Comparison of ENCODE assay signal across 11 mouse cellular contexts in the genomic region with DNA sequence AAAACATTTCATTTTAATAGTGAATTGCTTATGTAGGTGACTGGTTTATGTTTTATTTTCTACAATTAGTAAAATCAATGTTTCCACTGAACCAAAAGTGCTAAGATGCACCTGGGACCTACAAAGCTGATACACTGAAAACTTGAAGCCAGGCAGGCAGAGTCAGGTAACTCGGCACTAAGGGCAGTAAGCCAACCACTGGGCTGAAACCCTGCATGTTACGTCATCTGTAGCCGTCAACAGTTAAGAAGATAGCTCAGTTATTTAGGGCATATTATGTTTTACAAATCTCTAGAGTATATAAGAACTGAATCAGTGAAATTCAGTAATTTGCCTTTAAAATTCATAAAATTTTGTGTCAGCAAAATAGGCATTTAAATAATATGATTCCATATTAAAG.
"Had no signal": no experiment of that assay in that cellular context is flagged by ENCODE, and none has a peak within 500 bp of the region (broad histone marks: within the 10 kb centered on the region; RNA-seq: fewer than 3 reads in every experiment).

No protein-coding gene starts in this region.

- DNase-seq: layer of hippocampus, adult 9-11 months; layer of hippocampus, postnatal 36 days; lung, adult 18-20 months; lung, postnatal 4 days; right cerebral cortex, postnatal 14 days; thymus, postnatal 36 days had no signal

- H3K27ac ChIP-seq: limb, embryonic 15.5 days; liver, embryonic 14.5 days; midbrain, embryonic 10.5 days; midbrain, embryonic 15.5 days; neural tube, embryonic 13.5 days had no signal

- H3K4me3 ChIP-seq: limb, embryonic 15.5 days; midbrain, embryonic 10.5 days; midbrain, embryonic 15.5 days; neural tube, embryonic 13.5 days had no signal

- H3K27me3 ChIP-seq: limb, embryonic 15.5 days; midbrain, embryonic 15.5 days; neural tube, embryonic 13.5 days had no signal

- H3K36me3 ChIP-seq: midbrain, embryonic 15.5 days had no signal

- H3K4me1 ChIP-seq: limb, embryonic 15.5 days; midbrain, embryonic 10.5 days; midbrain, embryonic 15.5 days; neural tube, embryonic 13.5 days had no signal
